Mouse (Mus musculus) frontal cortex, postnatal 14 days (tissue): ENCODE data around the gene Mllt3.

Source experiments
- DNase-seq, 2 experiments: peaks; one replicate each; pipeline ENCODE4 v3.0.0; 2022; ENCODE audit warnings: low spot score in 2 of 2

Gene Mllt3

GRCm38 (mm10) chr4:87953268-87953667 is 79.9 kb downstream of the Mllt3 start:
- DNase-seq = no peak

DNA sequence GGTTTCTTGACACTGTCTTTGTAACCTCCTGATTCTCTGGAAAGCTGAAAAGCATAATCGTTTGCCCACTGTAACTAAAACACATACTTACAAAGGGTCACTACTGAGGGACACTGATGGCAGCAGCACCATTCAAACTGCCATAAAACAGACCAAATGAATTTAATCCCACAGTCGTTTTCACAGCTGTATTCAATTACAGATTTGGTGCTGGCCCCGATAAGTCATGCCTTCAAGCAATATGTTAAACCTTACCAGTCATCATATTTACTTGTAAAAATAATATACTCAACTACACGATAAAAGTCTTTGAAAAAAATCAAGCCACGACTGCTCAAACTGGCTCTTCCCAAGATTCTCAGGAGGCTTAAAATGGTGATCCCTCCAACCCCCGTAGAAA is 83.7 kb downstream of the Mllt3 start:
- no peak for DNase-seq

DNA sequence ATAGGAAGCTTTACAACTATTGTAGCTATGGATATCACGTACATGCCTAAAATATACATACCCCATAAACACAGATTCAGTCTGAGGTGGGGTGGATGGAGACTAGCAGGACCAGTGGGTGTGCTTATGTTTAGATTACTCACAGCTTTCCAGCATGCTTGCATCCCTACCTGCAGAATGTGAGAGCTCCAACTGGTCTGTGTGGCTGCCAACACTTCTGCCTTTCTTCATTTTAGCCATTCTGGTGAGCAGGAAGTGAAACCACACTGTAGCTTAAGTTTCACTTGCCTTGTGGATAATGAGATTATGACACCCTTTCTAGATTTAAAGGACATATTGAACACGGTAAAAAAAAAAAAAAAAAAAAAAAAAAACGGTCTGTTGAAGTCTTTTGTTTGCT is 88.8 kb downstream of the Mllt3 start:
- no peak for DNase-seq

DNA sequence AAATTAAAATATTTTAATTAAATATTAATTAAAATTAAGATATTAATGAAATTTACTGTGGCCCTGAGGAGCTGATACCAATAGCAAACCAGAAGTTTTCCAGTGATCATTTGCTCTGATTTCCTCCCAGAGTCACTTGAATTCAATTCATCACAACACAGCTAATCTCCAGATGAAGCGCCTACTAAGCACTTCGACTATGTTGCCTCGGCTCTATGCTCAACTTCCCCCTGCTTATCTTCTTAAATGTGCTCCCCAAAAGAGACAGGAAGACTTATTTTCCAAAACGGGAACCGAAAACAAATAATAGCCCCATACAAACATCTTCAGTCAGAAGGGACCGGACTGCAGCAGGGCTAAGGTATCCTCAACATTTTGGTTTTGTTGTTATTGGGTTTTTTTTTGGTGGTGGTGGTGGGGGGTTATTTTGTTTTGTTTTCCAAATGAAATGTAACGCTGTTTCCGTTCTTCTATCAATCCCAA is 90.2 kb downstream of the Mllt3 start:
- DNase-seq = no peak

DNA sequence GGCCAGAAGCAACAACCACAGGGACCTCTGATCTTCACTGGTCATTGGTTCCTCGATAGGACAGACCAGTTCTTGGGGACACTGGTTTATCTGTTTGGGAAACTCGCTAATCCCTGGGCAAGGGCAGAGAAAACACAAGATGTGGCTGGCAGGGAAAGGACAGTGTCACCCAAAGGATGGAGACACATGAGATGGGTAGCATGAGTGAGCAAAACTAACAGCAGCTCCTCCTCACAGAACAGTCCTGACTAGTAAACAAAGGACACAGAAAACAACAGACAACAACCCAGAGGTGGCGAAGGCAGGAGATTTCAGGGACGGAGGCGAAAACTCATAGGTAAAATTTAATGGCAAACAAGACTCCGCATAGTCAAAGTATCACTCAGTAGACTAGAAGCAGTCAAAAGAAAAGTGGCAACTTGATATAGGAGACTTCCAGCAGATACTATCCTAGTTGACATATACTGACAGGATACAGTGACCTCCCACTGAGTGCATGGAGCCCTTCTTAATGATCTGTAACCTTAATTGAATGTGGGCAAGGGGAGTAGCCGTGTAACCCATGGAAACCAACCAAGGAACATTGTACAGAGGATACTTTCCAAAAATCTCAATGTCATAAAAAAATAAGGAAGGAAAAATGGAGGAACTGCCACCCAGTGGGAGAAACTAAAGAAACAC is 93.5 kb downstream of the Mllt3 start:
- DNase-seq = no peak

- DNase-seq = no peak
Measured at GRCm38 (mm10) chr4:87936326-87936725, 96.8 kb downstream of the Mllt3 start.

GRCm38 (mm10) chr4:87933701-87934337 is 99.3 kb downstream of the Mllt3 start:
- no peak for DNase-seq

DNA sequence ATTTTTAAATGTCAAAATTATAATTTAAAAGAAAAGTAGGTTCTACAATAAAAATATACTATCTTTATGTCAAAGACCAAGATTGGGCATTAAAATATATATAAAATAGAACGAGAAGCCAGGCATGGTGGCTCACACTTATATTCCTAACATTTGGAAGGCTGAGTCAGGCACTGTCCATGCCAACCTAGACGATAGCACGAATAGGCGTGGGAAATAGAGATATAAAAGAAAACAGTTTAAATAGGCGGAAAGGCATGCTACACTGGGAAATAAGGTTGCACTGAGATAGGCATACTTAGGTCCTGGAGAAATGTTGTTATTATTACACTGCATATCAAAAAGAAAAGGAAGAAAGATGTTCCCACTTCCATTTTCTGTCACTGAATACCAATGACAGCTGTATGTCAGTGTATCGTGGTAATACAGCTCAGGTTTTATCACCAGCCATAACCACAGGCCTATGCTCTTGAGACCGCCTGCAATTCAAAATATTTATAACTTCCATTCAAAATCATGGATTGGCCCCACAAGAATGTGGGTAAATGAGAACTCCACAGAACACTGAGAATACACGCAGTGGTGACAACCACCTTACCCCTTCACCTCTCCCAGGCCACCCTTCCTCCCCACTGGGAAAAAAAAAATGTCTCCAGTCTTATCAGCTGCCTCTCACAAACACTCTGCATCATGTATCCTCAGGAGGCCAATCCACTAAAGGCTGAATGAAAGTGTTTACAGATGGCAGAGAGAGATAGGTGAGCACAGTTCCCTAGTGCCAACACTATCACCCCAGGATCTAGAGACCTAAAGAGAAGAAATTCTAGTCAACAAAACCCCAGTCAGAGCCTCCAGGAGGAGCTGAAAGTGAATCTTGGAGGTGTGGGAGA is 102.6 kb downstream of the Mllt3 start:
- no peak for DNase-seq

DNA sequence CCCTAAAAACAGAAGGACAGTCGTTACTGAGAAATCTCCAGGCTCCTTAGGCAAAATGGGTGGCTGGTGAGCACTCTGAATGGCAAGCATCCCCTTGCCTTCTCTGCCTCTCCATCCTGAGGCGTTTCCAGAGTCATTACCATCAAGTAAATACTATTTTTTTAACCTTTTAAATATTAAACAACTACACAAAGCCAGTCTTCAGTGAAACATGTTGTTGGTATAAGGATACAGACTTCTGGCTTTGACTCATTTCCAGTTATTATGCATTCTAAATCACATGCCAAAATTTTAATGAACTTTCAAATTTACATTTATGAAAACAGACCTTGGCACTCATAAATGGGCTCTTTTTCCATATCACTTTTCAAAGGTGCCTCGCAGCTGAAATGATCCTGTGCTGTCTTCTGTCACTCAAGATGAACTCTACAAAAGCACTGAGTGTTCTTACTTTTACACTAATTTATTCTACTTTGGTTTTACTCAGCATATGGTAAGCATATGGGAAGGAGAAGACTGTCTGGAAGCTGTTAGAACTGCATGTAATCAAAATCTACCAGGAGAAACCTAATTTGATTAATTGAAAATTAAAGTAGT is 104.5 kb downstream of the Mllt3 start:
- no peak for DNase-seq

GRCm38 (mm10) chr4:87927354-87927753 is 105.8 kb downstream of the Mllt3 start:
- DNase-seq = no peak

- DNase-seq = no peak
Measured at GRCm38 (mm10) chr4:87920664-87921063, 112.5 kb downstream of the Mllt3 start.

DNA sequence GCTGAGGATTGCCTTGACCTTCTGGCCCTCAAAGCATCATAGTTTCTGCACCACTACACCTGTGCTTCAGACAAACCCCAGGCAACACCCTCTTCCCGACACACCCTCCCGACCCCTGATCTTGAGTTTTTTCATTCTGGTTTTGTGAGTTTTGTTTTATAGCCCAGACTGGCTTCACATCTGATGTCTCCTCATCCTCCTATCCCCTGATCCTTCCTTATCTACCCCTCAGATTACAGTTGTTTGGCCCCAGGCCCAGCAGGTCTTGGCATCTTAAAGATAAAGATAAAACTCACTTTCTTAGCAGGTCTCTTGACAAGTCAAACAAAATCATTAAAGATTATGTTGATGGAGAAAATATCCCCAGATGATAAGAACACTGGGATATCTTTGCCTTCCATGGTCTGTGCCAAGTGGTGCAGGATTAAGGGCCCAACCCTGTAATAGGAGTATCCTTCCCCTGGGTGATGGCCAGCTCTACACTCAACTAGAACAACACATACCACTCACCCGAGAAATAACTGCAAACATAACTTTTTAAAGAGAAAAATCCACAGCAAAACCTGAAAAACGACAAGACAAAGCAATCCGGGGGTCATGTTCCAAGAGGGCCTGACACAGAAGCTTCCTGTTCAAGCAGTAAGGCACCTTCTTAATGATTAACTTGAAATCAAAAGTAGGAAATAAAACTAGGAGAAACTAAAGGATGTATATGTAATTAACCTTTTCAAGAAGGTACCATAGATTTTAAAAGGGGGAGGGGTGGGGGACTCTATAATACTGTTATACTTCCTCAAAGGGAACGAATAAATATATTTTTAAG is 121.8 kb downstream of the Mllt3 start:
- no peak for DNase-seq

GRCm38 (mm10) chr4:87905149-87905771 is 127.9 kb downstream of the Mllt3 start:
- no peak for DNase-seq

DNA sequence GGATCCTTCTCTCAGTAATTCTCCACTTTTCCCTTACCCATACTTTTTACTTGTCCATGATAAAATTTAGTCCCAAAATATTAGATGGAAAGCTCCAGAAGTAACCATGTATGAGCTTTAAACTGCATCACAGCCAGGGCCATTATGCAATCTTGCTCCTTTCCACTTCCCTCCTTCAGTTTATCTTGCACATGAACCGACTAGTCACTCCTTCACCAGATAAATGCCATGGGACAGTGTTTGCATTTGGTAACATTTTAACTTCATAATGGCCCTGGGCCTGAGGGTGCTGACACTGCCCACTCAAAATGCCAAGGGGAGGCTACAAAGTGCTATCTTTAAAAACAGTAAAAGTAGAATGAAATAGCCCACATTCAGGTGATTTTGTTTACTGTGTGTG is 128.4 kb downstream of the Mllt3 start:
- DNase-seq = no peak

DNA sequence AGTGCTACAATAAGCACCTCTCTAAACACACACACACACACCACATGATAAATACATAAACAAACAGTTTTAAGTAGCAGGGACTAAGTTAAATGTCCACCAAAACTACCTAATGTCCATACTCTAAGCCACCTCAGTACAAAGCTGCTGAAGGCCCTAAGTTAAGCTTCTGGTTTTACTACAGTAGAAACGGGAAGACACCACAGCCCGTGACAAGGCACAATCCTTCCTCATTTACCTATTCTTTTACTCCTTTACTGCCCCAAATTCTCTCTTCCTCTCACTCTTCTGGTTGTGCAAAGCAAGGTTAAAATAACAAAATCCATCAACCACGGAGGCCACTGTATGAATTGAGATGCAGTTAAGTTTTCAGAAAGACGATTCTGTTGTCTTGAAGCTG is 130.6 kb downstream of the Mllt3 start:
- DNase-seq = no peak

- DNase-seq = no peak
Measured at GRCm38 (mm10) chr4:87901166-87901565, 132.0 kb downstream of the Mllt3 start.

- no peak for DNase-seq
Measured at GRCm38 (mm10) chr4:87893498-87893897, 139.7 kb downstream of the Mllt3 start.

DNA sequence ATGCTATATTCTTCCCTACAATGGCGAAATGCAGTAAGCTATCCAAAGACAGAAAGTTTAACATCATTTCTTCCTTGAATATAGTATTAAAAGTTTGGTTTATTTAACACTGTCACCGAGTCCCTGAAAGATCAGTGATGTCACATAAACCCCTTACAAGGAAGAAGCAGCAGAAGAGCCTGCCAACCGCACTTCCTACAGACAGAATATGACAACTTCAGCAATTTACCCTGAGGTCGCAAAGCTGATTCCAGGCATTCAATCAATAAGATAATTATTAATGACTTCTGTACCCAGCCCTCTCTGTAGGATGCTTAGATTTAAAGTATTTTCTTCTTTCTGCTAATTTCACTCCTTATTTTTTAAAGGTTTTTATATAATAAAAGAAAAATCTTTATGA is 140.2 kb downstream of the Mllt3 start:
- no peak for DNase-seq

DNA sequence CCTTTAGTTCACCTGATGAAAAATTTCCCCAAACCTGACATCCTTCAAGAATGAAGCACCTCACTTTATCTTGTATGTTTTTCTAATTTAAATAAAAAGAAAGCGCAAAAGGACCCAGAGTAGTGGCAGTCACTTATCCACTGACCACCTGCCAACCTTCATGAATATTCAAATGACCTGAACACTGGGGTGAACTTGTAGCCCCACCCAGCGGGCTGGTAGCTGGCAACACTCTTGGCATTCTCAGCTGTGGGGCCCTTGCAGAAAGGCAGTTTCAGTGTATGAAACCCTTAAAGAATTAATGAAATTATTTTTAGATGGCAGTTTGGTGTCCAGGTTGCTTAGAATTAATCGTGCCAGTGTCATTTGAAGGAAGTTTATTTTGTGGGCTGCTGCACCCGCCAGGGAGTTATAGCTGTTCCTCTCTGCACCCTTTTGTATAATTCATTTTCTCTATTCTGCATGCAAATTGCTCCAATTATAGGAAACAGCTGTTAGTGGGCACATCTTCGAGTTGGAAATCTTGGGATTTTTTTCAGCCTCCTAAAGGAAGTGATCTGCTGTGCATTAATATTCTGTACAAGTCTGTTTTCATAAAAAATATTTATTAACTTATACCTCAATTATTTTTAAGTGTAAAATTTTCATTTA is 149.8 kb downstream of the Mllt3 start:
- DNase-seq = peak in 1 of 2 experiments; percentile 13

DNA sequence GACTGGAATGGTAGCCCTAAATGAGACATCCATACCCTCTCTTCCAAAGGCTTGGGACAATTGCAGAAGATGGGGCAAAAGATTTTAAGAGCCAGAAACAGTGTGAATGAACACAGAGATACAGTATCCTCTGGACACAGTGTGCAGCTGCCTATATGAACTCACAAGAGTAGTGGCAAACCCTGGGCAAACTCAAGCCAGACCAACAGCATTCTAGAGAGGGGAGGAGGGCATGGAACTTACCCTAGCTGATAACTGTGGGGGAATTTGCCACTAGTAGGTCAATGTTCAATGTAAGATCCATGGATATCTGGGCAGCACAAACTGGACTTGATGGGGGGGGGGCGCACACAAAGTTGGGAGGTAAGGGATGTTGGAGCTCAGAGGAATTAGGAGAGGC is 151.2 kb downstream of the Mllt3 start:
- DNase-seq = no peak
